Mouse (Mus musculus): ENCODE measurements around the gene Golgb1.

DNA sequence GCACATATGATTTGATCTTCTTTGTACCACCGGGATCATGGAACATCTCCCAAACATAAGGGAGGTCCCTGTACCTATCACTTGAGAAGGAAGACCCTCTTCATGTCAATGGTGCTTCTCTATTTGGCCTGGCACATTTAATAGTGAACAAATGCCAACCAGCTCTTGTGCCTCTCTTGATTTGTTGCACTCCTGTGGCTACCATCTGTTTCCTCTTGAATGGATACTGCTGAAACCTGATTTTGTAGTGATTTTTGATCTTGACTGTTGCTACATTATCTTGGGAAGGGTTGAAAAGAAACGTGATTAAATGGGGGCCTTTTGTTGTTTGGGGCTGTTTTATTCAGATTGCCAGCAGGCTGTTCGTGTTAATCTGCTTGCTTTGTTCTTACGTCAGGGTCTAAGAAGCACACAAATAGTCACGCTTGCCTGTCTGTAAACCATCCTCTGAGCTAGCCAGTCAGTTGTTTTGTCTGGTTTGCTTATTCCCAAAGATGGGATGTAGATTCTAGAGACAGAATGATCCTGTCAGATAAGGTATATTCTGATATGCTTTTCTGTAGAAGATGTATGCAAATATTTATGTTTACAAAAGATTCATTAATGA is 7.9 kb downstream of the Golgb1 start:
- TF ChIP-seq CTCF (IDR thresholded peaks at IDR 0.05; ENCODE audit: low read depth) (no peak), EP300 (IDR thresholded peaks at IDR 0.05; ENCODE audit: low read depth) (no peak)

Data from heart, postnatal 0 days (tissue).